Mouse (Mus musculus) kidney, adult 18-20 months (tissue): Measurements from ENCODE around the gene Shisa7.
"Not testable (repeated sequence)": the region's sequence is repeated elsewhere in the genome, so short reads cannot be mapped to it uniquely, and the experiment has no call there.

ENCODE experiments used
- DNase-seq: peaks from one replicate; pipeline ENCODE4 v3.0.0; 2021

Shisa7 gene

DNA sequence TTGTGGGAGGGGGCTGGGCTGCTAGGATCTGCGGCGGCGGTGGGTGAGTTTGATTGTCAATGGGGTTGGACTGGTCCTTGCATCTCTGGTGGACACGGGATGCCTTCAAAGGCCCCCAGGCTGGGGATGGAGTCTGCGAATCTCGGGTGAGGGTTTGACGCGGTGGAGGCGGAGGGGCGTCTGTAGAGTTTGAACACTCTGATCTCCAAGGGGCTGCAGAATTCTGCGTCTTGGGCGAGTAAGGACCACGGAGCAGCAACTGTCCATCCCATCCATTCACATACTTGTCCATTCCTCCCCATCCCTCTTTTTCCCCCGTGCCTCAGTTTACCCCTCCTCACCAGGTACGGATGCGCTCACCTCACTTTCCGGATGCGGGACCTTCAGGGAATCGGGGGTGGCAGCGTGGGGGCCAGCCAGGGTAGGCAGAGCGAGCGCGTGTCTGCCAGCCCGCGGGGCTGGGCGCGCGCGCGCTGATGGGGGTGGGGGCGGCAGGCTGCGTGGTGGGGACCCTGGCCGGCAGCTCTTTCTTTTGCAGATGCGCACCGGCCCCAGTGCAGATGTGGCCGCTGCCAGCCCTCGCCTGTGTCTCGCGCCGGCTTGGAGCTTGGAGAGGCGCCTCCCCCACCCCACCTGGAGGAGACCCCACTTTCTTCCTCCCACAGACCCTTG is at the start of gene Shisa7:
Shisa7 (minus strand) TSS at position 452 of the 672 bp plus-strand sequence.
- DNase-seq = no peak

DNA sequence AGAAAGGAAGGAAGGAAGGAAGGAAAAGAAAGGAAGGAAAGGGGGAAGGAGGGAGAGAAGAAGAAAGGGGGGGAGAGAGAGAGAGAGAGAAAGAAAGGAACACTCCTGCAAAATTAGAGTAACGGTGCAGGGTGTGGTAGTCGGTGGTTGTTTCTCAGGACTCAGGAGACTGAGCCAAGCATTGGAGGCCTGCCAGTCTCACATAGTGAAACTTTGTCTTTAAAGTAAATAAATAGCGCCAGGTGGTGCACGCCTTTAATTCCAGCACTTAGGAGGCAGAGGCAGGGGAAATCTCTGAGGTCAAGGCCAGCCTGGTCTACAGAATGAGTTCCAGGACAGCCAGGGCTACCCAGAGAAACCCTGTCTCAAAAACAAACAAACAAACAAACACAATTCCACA is 42.2 kb upstream of the Shisa7 start:
- DNase-seq = no peak

DNA sequence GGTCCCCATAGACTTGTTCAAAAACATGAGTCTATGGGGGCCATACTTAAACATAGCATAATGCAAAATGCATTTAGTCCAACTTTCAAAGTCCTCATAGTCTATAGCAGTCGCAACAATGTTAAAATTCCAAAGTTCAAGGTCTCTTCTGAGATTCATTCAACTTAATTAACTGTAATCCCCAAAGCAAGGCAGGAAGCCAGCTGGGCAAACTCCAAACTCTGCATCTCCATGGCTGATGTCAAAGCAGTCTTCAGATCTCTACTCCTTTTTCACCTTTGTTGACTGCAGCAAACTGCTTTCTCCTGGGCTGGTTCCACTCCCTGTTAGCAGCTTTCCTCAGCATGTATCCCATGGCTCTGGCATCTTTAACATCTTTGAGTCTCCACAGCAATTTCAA is 34.5 kb upstream of the Shisa7 start:
- not testable (repeated sequence) for DNase-seq

DNA sequence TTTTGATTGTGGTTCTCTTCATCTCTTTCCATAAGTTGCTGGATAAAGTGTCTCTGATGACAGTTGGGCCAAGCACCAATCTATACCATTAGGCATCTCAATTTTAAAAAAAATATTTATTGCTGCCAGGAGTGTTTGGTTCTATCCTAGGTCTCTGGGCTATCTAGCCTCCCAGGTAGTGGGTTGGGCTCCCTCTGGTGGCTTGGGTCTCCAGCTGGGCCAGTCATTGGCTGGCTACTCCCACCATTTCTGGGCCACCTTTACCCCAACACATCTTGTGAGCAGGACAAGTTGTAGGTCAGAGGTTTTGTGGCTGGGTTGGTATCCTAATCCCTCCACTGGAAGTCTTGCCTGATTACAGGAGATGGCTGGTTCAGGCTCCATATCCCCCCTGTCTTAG is 33.7 kb upstream of the Shisa7 start:
- DNase-seq = peak; percentile 47

DNA sequence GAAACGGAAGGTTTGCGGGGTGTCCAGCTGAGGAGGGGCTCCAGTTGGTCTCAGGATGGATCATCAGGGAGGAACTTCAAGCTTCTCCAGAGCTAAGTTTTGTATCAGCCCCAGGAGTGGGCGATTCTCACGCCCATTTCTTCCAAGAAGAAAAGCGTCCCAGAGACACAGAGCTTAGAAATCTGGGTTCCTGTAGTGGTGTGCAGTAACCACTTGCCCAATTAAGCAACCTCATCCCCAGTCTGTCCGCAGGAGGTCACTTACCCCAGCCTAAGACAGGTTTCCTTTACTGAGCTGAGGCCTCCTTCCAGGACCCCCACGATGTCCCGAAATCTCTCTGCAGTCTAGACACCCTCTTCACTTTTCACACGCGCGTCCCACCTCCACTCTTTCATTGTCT is 32.7 kb upstream of the Shisa7 start:
- DNase-seq = no peak

DNA sequence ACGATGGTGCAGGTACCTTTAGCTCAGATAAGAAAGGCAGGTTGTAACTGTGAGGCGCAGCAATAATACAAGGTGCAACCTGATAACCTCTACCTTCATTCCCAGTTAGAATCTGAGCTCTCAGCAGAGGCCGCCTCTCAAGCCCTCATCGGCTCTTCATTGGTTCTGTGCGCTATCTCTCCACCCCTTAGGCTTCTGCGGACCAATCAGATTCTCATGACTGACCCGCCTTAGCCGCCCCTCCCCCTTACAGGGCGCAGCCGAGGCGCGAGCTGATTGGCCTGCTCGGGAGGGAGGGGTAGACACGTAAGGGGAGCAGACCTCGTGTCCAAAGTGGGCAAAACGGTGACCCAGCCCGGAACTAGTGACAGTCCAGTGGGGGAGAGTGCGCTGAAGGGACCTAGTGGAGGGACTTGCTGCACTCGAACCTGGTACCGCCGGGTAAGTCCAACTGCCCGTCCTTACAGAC is 32.3 kb upstream of the Shisa7 start, which contains the start of gene Isoc2a:
Isoc2a (plus strand) TSS at position 401 of the 469 bp plus-strand sequence.
- peak; percentile 88 for DNase-seq

DNA sequence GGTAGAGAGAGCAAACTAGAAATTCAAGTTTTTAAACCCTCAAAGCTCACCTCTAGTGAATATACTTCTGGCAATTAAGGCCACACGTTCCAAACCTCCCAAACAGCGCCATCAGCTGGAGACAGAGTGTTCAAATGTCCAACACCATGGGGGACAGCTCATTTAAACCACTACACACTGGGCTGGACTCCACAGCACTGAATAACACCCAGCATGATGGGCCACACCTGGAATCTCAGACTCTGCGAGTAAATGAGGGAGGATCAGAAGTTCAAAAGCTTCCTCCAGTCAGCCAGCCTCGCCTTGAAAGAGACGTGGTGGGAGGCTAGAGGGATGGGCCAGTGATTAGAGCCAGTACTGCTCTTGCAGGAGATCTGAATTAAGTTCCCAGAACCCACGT is 25.6 kb upstream of the Shisa7 start, which contains the start of gene Isoc2b:
Isoc2b (minus strand) TSS at position 126 of the 400 bp plus-strand sequence.
- DNase-seq = no peak

DNA sequence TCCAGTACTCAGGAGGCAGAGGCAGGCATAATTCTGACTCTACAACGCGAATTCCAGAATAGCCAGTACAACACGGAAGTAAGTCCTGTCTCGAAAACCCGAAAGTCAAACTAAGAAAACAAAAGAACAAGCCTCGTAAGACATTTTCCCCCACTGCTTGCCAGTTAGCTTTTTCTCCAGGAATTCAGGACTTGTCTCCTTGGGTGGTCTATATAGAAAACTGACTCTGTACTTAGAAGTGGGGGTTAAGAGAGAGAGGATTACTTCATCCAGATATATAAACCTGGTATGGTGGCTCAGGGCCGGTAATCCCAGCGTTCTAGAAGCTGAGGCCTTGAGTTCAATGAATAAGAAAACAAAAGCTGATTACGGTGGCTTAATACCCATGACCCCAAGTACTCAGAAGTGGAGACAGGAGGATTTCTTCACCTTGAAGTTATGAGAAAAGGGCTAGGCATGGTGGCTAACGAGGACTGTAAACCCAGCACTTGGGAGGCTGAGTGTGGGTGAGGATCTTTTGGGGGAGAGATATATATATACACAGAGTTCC is 22.2 kb upstream of the Shisa7 start:
- no peak for DNase-seq

DNA sequence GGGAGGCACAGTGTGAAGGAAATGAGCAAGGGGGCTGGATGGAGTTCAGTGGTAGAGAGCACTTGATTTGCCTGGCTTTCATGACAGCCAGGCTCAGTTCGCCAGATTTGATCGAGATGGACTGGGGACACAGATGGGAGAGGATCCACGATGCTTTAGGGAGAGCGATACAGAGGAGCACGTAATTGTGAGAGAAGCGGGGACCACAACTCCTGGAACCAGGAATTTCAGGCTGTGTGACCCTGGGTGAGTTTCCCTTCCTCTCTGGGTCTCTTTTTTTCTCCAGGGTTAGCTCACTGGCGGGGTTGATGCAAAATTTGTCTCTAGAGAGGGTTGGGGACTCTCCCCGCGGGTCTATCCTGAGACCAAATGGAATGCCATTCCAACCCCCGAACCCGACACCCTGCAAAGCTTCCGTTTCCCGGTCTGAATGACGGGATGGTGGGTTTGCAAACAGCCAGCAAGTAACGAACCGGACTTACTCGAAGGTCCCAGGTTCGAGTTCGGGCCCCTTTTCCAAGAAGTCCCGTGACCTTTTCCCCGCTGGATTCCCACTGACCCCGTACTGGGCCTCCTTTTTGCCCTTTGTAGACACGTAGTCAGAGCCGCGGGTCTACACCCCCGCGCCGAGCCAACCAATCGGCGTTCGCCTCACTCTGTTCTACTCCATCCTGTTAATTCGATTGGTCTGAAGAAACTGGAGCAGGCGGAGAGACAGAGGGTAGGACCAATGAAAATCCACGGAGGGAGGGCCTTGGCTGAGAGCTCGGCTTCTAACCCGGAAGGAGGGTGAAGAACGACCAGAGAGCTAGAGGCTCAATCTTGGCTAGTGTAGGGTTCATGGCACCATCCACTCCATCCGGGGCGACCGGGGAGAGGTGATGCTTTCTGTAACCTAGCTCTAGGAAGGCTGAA is 21.3 kb upstream of the Shisa7 start:
- peak; percentile 97 for DNase-seq

DNA sequence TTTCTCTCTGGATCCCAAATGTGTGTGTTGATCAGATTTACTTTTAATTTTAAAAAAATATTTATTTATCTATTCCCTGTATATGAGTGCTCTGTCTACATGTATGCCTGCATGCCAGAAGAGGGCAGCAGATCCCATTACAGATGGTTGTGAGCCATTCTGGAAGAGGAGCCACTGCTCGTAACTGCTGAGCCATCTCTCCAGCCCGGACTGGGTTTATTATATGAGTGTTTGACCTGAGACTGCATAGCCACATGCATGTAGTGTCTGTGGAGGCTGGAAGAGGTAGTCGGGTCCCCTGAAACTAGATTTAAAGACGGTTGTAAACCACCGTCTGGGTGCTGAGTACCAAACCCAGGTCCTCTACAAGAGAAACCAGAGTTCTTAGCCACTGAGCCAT is 20.6 kb upstream of the Shisa7 start:
- DNase-seq = peak; percentile 54

DNA sequence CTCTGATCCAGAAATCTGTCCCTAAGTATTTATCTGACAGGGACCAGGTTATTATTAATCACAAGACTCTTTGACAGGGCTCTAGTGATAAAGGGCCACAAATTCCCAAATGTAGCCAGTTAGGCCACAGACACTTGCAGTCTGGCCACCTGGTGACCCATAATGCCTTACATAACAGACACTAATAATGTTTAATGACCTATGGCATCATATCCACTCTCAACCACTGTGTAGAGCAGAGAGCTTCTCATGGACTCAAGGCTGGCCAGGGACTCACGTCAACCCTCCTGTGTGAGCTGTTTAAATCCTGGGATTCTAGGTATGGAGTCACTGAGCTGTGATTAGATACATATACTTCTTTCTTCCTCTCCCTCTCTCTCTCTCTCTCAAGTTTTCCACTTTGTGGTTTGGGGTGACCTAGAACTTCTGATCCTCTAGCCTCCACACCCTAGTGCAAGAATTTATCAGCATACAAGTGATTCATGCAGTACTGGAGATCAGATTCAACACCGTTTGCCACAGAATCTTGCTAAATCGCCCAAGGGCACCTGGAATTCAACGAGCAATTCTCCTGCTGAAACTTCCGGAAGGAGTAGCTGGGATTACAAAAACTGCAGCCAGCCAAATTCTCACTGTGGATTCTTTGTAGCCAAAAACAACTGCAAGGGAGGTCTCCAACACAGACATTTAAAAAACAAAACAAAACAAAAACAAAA is 19.8 kb upstream of the Shisa7 start:
- no peak for DNase-seq

DNA sequence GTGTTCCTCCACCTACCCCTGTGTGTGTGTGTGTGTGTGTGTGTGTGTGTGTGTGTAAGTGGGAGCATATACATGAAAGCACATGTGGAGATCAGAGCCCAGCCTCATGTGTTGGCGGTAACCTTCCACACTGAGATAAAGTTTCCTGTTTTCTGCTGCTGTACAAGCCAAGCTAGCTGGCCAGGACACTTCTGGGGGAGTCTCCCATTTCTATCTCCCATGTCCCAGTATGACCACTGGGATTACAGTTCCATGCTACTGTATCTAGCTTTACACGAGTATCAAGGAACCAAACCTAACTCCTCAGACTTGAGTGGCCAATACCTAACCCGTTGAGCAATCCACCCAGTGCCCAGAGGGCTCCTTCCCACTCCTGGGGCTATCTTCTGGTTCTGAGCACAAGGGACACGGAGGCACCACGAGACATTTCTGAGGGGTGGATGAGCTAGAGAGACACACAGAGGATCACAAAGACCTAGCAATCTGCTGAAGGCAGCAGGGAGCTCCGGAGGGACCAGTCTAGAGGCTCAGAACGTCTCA is 19.1 kb upstream of the Shisa7 start:
- DNase-seq = no peak

DNA sequence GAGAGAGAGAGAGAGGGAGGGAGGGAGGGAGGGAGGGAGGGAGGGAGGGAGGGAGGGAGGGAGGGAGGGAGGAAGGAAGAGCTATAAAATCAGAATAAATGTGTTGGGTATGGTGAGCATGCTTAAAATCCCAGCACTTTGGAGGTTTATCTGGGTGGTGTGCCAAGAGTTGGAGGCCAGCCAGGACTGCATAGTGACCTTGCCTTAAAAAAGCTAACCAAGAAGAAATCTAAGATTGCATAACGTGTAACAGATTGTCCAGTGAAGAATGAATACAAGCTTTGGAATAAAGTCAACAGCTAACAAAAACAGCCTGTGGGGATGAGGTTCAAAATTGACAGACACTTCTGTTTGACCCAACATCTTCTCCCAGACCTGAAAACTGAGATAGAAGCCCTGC is 18.5 kb upstream of the Shisa7 start:
- DNase-seq = peak; percentile 89

DNA sequence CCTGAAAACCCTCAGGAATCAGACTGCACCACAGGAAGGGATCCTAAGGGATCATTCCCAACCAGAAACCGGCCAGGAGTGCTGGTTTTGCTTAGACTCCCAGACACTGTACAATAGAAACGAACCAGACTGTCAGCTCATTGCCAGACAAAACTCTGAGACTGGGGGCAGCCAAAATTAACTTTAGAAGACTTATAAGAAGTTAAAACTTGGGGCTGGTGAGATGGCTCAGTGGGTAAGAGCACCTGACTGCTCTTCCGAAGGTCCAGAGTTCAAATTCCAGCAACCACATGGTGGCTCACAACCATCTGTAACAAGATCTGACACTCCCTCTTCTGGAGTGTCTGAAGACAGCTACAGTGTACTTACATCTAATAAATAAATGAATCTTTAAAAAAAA is 16.4 kb upstream of the Shisa7 start:
- DNase-seq = not testable (repeated sequence)

DNA sequence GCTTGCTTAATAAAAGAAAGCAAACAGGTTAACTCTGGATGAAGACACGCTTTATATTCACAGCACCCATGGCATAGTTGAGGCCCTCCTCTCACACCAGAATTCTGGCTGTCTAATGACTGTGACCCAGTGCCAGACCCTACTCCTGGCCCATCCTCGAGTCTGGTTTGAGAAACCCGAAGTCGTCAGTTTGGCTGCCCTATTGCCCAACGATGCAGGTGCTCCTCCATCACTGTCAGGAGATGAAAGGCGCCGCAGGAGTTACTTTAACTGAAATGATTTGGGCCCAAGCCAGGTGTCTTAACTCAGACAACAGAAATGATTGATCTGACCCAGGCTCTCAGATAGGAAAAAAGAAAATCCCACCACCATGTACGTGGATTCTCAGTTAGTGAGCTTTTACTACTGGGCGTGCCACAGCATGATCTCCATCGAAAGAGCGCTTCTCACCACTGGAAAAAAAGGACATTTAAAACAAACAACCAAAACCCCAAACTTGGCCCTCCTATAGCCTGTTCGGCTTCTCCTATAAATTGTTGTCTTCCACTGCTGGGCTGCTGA is 15.0 kb upstream of the Shisa7 start:
- DNase-seq = no peak

DNA sequence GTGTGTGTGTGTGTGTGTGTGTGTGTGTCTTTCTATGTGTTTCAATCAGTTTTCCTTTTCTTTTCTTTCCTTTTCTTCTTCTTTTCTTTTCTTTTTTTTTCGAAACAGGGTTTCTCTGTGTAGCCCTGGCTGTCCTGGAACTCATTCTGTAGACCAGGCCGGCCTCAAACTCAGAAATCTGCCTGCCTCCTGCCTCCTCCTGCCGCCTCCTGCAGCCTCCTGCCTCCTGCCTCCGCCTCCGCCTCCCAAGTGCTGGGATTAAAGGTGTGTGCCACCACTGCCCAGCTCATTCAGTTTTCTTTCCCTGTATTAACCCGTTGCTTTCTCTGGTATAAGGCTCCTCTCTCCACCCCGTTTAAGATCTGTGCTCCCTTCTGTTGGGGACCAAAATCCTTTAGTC is 12.8 kb upstream of the Shisa7 start:
- no peak for DNase-seq

DNA sequence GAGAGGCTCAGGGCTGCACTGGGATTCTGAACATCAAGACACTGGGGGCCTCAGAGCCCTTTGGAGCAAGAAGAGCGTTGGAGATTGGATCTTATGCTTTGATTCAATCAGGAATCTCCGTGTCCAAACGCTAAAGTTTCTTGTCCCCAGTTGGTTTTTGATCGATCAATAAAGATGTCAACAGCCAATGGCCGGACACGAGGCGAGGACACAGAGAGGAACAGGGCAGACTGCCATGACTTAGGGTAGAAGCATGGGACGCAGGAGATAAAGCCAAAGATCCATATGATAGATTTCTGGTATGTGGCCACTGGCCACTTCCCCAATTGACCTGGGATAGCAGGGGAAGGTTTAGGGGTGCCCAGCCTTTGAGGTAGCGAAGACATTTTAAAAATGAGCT is 12.0 kb upstream of the Shisa7 start:
- no peak for DNase-seq

DNA sequence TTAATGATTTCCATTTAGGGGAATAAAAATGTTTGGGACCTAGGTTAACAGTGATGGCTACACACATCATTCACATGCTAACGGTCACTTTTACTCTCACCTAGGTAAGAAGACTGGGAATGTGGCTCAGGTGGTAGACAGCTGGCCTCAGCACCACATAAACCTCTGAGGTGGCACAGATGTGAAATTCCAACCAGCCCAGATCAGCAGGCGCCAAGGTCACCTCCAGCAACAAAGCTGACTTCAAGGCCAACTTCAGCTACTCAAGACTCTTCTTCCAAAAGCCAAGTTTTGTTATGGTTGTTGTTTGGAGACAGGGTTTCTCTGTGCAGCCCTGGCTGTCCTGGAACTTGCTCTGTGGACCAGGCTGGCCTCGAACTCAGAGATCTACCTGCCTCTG is 9.1 kb upstream of the Shisa7 start:
- no peak for DNase-seq

DNA sequence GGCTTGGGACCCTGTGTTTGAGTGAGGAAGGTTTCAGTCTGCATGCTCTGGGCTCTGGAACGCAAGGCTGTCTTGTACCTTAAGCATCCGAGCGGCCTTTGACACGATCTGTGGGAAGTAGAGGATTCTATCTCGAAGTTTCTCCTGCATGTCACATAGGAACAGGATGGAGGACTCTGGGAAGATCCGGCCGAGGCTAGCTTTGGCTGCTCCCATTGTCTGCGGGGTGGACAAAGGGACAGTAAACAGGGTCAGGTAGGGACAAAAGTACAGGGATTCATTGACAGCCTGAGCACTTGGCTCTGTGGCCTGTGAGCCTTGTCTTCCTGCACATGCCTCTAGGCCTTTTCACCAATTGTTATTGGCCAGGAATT is 6.8 kb upstream of the Shisa7 start:
- no peak for DNase-seq

DNA sequence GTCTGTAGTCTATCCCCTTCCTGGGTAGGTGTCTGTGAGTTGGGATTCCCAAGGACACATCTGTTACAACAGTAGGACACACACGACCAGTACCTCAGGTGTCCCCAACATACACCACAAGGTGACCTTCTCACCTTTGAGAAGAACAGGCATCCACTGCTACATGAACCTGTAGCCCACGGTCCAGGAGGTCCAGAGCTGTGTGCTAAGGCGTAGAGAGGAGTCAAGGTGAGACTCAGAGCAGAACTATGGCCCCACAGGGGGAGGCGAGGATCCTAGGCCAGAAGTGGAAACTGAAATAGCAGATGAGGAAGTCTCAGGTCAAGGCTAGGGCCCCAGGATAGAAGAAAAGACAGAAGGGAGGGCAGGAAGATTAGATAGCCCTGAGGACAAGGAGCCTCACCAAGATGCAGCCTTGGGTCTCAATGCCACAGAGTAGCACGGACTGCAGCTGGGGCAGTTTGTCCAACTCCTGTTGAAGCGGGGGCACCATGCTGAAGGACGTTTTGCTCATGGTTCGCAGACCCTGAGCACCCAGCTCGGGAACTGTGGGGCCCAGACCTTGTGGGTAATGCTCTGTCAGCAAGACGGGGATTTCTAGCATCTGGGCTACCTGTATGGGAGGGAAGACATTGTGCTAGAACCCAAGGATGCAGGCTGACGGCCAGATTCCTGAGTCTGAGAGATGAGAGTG is 6.3 kb upstream of the Shisa7 start:
- DNase-seq = no peak

DNA sequence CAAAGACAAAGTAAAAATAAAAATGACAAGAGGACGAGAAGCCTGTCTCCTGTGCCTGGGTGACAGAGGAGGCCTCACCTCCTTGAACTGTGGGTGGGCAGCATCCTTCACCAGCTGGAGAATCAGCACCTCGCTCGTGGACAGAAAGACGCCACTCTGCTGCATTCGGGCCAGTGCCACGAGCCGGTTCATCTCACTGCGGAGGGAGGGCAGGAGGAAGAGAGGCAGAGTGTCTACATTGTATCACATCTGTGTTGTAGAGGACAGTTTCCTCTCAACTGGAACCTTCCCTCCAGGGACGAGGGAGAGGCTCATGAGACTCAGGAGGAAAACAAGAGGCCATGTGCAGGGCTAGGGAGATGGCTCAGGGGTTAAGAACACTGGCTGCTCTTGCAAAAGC is 4.9 kb upstream of the Shisa7 start:
- no peak for DNase-seq

DNA sequence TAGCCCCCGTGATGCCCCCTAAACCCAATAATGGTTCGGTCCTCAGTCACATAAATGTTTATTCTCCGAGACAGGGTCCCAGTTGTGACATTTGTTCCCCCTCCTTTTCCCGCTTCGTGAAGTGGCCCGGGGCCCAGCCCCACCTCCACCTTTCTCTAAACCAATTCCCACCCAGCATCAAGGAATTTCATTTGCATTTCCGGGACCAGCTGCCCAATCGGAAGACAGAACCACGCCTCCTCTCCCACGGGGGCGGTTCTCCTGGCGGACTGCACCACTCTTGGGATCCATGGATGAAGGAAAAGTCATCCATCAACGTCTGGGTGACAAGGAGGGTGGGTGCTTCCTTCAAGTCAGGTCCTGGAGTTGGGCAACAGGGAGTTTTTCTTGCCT is 417 bp upstream of the Shisa7 start:
- peak; percentile 59 for DNase-seq
